Comparison of ENCODE assay signal across 32 mouse cellular contexts in genomic region chr11:109292056-109292455, GRCm38 (mm10). TPM values are rescaled to one million over a fixed set of nuclear protein-coding genes. Genes with fewer than 3 reads are reported as not detected.
DNase-seq lines count a peak whose midpoint lies in the region; ATAC-seq lines count a peak whose summit lies in the region.
"Had no signal": no experiment of that assay in that cellular context is flagged by ENCODE, and none has a peak within 500 bp of the region (broad histone marks: within the 10 kb centered on the region; RNA-seq: fewer than 3 reads in every experiment).

No protein-coding gene starts in this region.

- peaks cover 4% of the 10 kb centered on the region; the same call in 1 of the 2 replicates for H3K4me1 ChIP-seq in hindbrain, embryonic 10.5 days (replicated peaks)
- H3K4me1 ChIP-seq in hindbrain, embryonic 11.5 days (replicated peaks; ENCODE audit: control insufficient read depth, insufficient read depth, low read length), result no peaks in the 10 kb centered on the region
- peaks cover 2% of the 10 kb centered on the region; the same call in 1 of the 2 replicates for H3K4me1 ChIP-seq in limb, embryonic 11.5 days (ENCODE audit: control insufficient read depth, insufficient read depth, low read length)
- peaks cover 18% of the 10 kb centered on the region for H3K4me1 ChIP-seq in limb, embryonic 10.5 days
- no peaks in the 10 kb centered on the region for H3K4me1 ChIP-seq in embryonic facial prominence, embryonic 11.5 days (ENCODE audit: control insufficient read depth, insufficient read depth, low read length)
- H3K4me1 ChIP-seq: forebrain, embryonic 13.5 days; liver, embryonic 13.5 days had no signal

- H3K4me2 ChIP-seq in hindbrain, embryonic 11.5 days (replicated peaks; ENCODE audit: low read depth, low read length), result no peak overlapping the region
- H3K4me2 ChIP-seq in limb, embryonic 11.5 days (ENCODE audit: low read depth, severe bottlenecking), result no peak overlapping the region
- H3K4me2 ChIP-seq in embryonic facial prominence, embryonic 11.5 days (ENCODE audit: low read depth, low read length), result no peak overlapping the region
- H3K4me2 ChIP-seq: forebrain, embryonic 13.5 days; heart, embryonic 11.5 days; hindbrain, embryonic 15.5 days; limb, embryonic 15.5 days; liver, embryonic 13.5 days; neural tube, embryonic 13.5 days had no signal

- H3K4me3 ChIP-seq in hindbrain, embryonic 10.5 days, result no peak overlapping the region
- H3K4me3 ChIP-seq in hindbrain, embryonic 11.5 days (ENCODE audit: low read depth, low read length), result no peak overlapping the region
- no peak overlapping the region for H3K4me3 ChIP-seq in limb, embryonic 11.5 days (ENCODE audit: low read depth, low read length)
- no peak overlapping the region for H3K4me3 ChIP-seq in limb, embryonic 10.5 days
- no peak overlapping the region for H3K4me3 ChIP-seq in embryonic facial prominence, embryonic 11.5 days (ENCODE audit: low read depth, low read length)
- H3K4me3 ChIP-seq: erythroblast, embryonic 14.5 days; forebrain, embryonic 13.5 days; hindbrain, embryonic 15.5 days; limb, embryonic 15.5 days; liver, embryonic 13.5 days; midbrain, embryonic 10.5 days; myocyte; neural tube, embryonic 13.5 days had no signal

- DNase-seq in hindbrain, embryonic 10.5 days (ENCODE audit: low spot score), result peak; percentile 15
- no peak for DNase-seq in hindbrain, embryonic 11.5 days (ENCODE audit: low spot score)
- peak; percentile 29 for DNase-seq in limb, embryonic 11.5 days (ENCODE audit: low spot score)
- no peak for DNase-seq in limb, embryonic 10.5 days (ENCODE audit: low spot score)
- peak; percentile 69 for DNase-seq in embryo, embryonic 10 days (ENCODE audit: low spot score)
- DNase-seq in embryonic facial prominence, embryonic 11.5 days (ENCODE audit: low spot score), result peak; percentile 42
- no peak for DNase-seq in adrenal gland, adult 2 months
- no peak for DNase-seq in cerebellum, postnatal 10 days
- DNase-seq: adrenal gland, postnatal 25 days; cerebellum, adult 11-12 months; cerebellum, adult 9-11 months; gastrocnemius, postnatal 25 days; heart, adult 18-20 months; heart, postnatal 4 days; kidney, adult 18-20 months; liver, embryonic 13.5 days; lung, adult 18-20 months; lung, postnatal 14 days; thymus, adult 2 months; thymus, postnatal 4 days had no signal

- H3K36me3 ChIP-seq in hindbrain, embryonic 10.5 days, result no peaks in the 10 kb centered on the region
- H3K36me3 ChIP-seq in hindbrain, embryonic 11.5 days (ENCODE audit: control insufficient read depth, insufficient read depth, low read length), result no peaks in the 10 kb centered on the region
- H3K36me3 ChIP-seq in limb, embryonic 11.5 days (ENCODE audit: control insufficient read depth, insufficient read depth, low read length), result no peaks in the 10 kb centered on the region
- no peaks in the 10 kb centered on the region for H3K36me3 ChIP-seq in limb, embryonic 10.5 days
- H3K36me3 ChIP-seq in embryonic facial prominence, embryonic 11.5 days (replicated peaks; ENCODE audit: control insufficient read depth, insufficient read depth, low read depth, low read length), result no peaks in the 10 kb centered on the region
- H3K36me3 ChIP-seq: hindbrain, embryonic 15.5 days; limb, embryonic 15.5 days; liver, embryonic 13.5 days; midbrain, embryonic 10.5 days; neural tube, embryonic 13.5 days had no signal

- no peak overlapping the region for H3K27ac ChIP-seq in hindbrain, embryonic 10.5 days
- H3K27ac ChIP-seq in hindbrain, embryonic 11.5 days (ENCODE audit: low read depth, low read length), result no peak overlapping the region
- H3K27ac ChIP-seq in limb, embryonic 11.5 days (replicated peaks; ENCODE audit: low read depth, low read length), result no peak overlapping the region
- H3K27ac ChIP-seq in limb, embryonic 10.5 days, result no peak overlapping the region
- H3K27ac ChIP-seq in embryonic facial prominence, embryonic 11.5 days (replicated peaks; ENCODE audit: low read depth, low read length), result no peak overlapping the region
- H3K27ac ChIP-seq: forebrain, embryonic 13.5 days; hindbrain, embryonic 15.5 days; limb, embryonic 15.5 days; liver, embryonic 13.5 days; midbrain, embryonic 10.5 days; neural tube, embryonic 13.5 days had no signal

- H3K9me3 ChIP-seq in hindbrain, embryonic 10.5 days, result no peaks in the 10 kb centered on the region
- no peaks in the 10 kb centered on the region for H3K9me3 ChIP-seq in hindbrain, embryonic 11.5 days (ENCODE audit: control insufficient read depth, low read length)
- H3K9me3 ChIP-seq in limb, embryonic 11.5 days (ENCODE audit: control insufficient read depth, low read length), result no peaks in the 10 kb centered on the region
- no peaks in the 10 kb centered on the region for H3K9me3 ChIP-seq in limb, embryonic 10.5 days (replicated peaks)
- H3K9me3 ChIP-seq in embryonic facial prominence, embryonic 11.5 days (replicated peaks; ENCODE audit: control insufficient read depth, low read length), result no peaks in the 10 kb centered on the region
- H3K9me3 ChIP-seq: forebrain, embryonic 13.5 days; hindbrain, embryonic 15.5 days; limb, embryonic 15.5 days; liver, embryonic 13.5 days; midbrain, embryonic 10.5 days; neural tube, embryonic 13.5 days had no signal

- no peak overlapping the region for H3K9ac ChIP-seq in hindbrain, embryonic 11.5 days (ENCODE audit: low read depth, low read length)
- H3K9ac ChIP-seq in limb, embryonic 11.5 days (ENCODE audit: low read length), result no peak overlapping the region
- H3K9ac ChIP-seq in embryonic facial prominence, embryonic 11.5 days (replicated peaks; ENCODE audit: low read length), result no peak overlapping the region
- H3K9ac ChIP-seq: forebrain, embryonic 13.5 days; hindbrain, embryonic 15.5 days; limb, embryonic 15.5 days; liver, embryonic 13.5 days; neural tube, embryonic 13.5 days had no signal

- ATAC-seq in hindbrain, embryonic 11.5 days (ENCODE audit: low FRiP score), result no peak
- ATAC-seq in limb, embryonic 11.5 days (ENCODE audit: insufficient number of reproducible peaks, low FRiP score, low TSS enrichment, low read depth), result no peak
- ATAC-seq in embryonic facial prominence, embryonic 11.5 days (replicated peaks; ENCODE audit: insufficient number of reproducible peaks, low FRiP score, low TSS enrichment, low read depth), result no peak
- ATAC-seq: forebrain, embryonic 13.5 days; inflammation-experienced regulatory T-cells, adult 6 months; midbrain, embryonic 16.5 days; Patski had no signal

- H3K27me3 ChIP-seq in hindbrain, embryonic 10.5 days (ENCODE audit: insufficient read depth, poor library complexity, severe bottlenecking), result peaks cover 27% of the 10 kb centered on the region
- H3K27me3 ChIP-seq in hindbrain, embryonic 11.5 days (ENCODE audit: control insufficient read depth, insufficient read depth, low read length), result peaks cover 3% of the 10 kb centered on the region; the same call in 1 of the 2 replicates
- no peaks in the 10 kb centered on the region for H3K27me3 ChIP-seq in limb, embryonic 11.5 days (ENCODE audit: control insufficient read depth, insufficient read depth, low read length)
- peaks cover 22% of the 10 kb centered on the region for H3K27me3 ChIP-seq in limb, embryonic 10.5 days (ENCODE audit: low read depth, poor library complexity, severe bottlenecking)
- H3K27me3 ChIP-seq in embryonic facial prominence, embryonic 11.5 days (ENCODE audit: control insufficient read depth, insufficient read depth, low read length), result no peaks in the 10 kb centered on the region; the same call in 1 of the 2 replicates
- H3K27me3 ChIP-seq: hindbrain, embryonic 15.5 days; limb, embryonic 15.5 days had no signal

- WGBS in hindbrain, embryonic 10.5 days, result 61% methylated on average over 3 of the region's 3 CpGs
- WGBS in hindbrain, embryonic 11.5 days, result 51% methylated on average over 3 of the region's 3 CpGs
- WGBS in limb, embryonic 11.5 days, result 26% methylated on average over 3 of the region's 3 CpGs
- 24% methylated on average over 3 of the region's 3 CpGs for WGBS in limb, embryonic 10.5 days
- WGBS in embryonic facial prominence, embryonic 11.5 days, result 34% methylated on average over 3 of the region's 3 CpGs

RNA-seq across cellular contexts. Expression of gene Rgs9, which starts 5.9 kb away (rescaled TPM):
- 1.3 and 1.8 TPM in 2 replicates for polyA plus RNA-seq in hindbrain, embryonic 10.5 days (2016; fragmentation: Nextera tagmentation; extraction: Ambion mirVana)
- polyA plus RNA-seq in hindbrain, embryonic 11.5 days (2014; fragmentation: Nextera tagmentation; extraction: Ambion mirVana), result 1.7 and 2.4 TPM in 2 replicates
- 2.8 and 3.1 TPM in 2 replicates for polyA plus RNA-seq in limb, embryonic 11.5 days (2014; fragmentation: Nextera tagmentation; extraction: Ambion mirVana)
- polyA plus RNA-seq in limb, embryonic 10.5 days (2016; fragmentation: Nextera tagmentation; extraction: Ambion mirVana), result 2.1 and 4.2 TPM in 2 replicates
- 0.73 and 1.1 TPM in 2 replicates for polyA plus RNA-seq in embryonic facial prominence, embryonic 11.5 days (2014; fragmentation: Nextera tagmentation; extraction: Ambion mirVana)
- total RNA-seq in adrenal gland, adult 2 months (2021), result 1 to 10 TPM; 4.3 to 6.0 TPM
- 2.5 and 2.8 TPM in 2 replicates for polyA plus RNA-seq in adrenal gland, adult 2 months (2012; rRNA removed)
- total RNA-seq: MEL had no signal
- polyA plus RNA-seq: erythroblast, embryonic 14.5 days; myocyte had no signal

Comparison
In these comparisons a context has a peak if more than half of its experiments do, and no peak if none do; other contexts are left out.
1. DNase-seq: peak in hindbrain, embryonic 10.5 days (single experiment), limb, embryonic 11.5 days (single experiment), embryo, embryonic 10 days (single experiment) and embryonic facial prominence, embryonic 11.5 days (single experiment); none in hindbrain, embryonic 11.5 days (single experiment), limb, embryonic 10.5 days (single experiment), adrenal gland, adult 2 months (single experiment) and cerebellum, postnatal 10 days (0 of 2).